Mouse (Mus musculus) kidney, embryonic 14.5 days (tissue): ENCODE data around the gene AL607142.1. TPM values are rescaled to one million over a fixed set of nuclear protein-coding genes. Genes with fewer than 3 reads are reported as not detected.

Experiments
- ATAC-seq: fragments of 200-750 bp; cut with Nextera tagmentation; 2 replicates; pipeline ENCODE4 v1.8.0; 2017; ENCODE audit warnings: moderate number of reproducible peaks, mild to moderate bottlenecking, moderate TSS enrichment, moderate library complexity; ENCODE audit not compliant: low FRiP score, low TSS enrichment
- H3K27ac ChIP-seq: fragments of 300-500 bp; sonication (generic); 2 replicates; pipeline ENCODE4 v1.5.1; 2014; ENCODE audit warnings: low read depth, mild to moderate bottlenecking, low read length, moderate library complexity, mixed read lengths
- H3K27me3 ChIP-seq: fragments of 300-500 bp; sonication (generic); 2 replicates; pipeline ENCODE4 v1.6.1; 2014; ENCODE audit warnings: mild to moderate bottlenecking, low read length; ENCODE audit not compliant: control insufficient read depth, insufficient read depth
- H3K36me3 ChIP-seq: fragments of 300-500 bp; sonication (generic); 2 replicates; pipeline ENCODE4 v1.6.1; 2014; ENCODE audit warnings: low read length, mixed read lengths; ENCODE audit not compliant: control insufficient read depth, insufficient read depth
- H3K4me1 ChIP-seq: fragments of 300-500 bp; sonication (generic); 2 replicates; pipeline ENCODE4 v1.6.1; 2014; ENCODE audit warnings: low read length, mixed read lengths; ENCODE audit not compliant: control insufficient read depth, insufficient read depth
- H3K4me2 ChIP-seq: fragments of 300-500 bp; sonication (generic); replicated peaks from 2 replicates; pipeline ENCODE4 v1.6.1; 2014; ENCODE audit warnings: low read depth, mild to moderate bottlenecking, low read length
- H3K4me3 ChIP-seq: fragments of 300-500 bp; sonication (generic); 2 replicates; pipeline ENCODE4 v1.5.1; 2014; ENCODE audit warnings: mild to moderate bottlenecking, low read length
- H3K9ac ChIP-seq: fragments of 300-500 bp; sonication (generic); 2 replicates; pipeline ENCODE4 v1.6.1; 2014; ENCODE audit warnings: low read depth, mild to moderate bottlenecking, low read length, moderate library complexity
- H3K9me3 ChIP-seq: fragments of 300-500 bp; sonication (generic); 2 replicates; pipeline ENCODE4 v1.6.1; 2016; ENCODE audit warnings: low read length; ENCODE audit not compliant: control insufficient read depth
- WGBS: fragments of 180-500 bp; shearing (Covaris S2); extraction: QIAGEN DNeasy Blood & Tissue Kit; methylation state at CpG from one replicate; pipeline ENCODE4 v1.1.7; 2014; 5-methylcytosine and 5-hydroxymethylcytosine counted together
- polyA plus RNA-seq: library from polyadenylated mRNA; unstranded; fragments of >200 nt; fragmentation: Nextera tagmentation; extraction: Ambion mirVana; gene quantifications from 2 replicates; pipeline ENCODE4 v1.2.1, GENCODE M21; 2014

The AL607142.1 gene
- not detected in 2 replicates for polyA plus RNA-seq

- WGBS, result 90% methylated on average over 10 of the region's 10 CpGs
- H3K27ac ChIP-seq, result no peak within 1 kb of the TSS
Measured at GRCm38 (mm10) chr4:120064696-120065095, at the start of gene AL607142.1. Gene AL607142.1 (plus strand): TSS chr4:120064996.

GRCm38 (mm10) chr4:120018426-120018825 is 46.4 kb upstream of the AL607142.1 start:
- no peak for ATAC-seq
- Histone ChIP-seq H3K4me1 (no peaks in the 10 kb centered on the region), H3K27me3 (no peaks in the 10 kb centered on the region), H3K27ac (no peak overlapping the region), H3K4me3 (no peak overlapping the region), H3K9me3 (no peaks in the 10 kb centered on the region), H3K36me3 (no peaks in the 10 kb centered on the region), H3K9ac (no peak overlapping the region), H3K4me2 (no peak overlapping the region)
- 81% methylated on average over 5 of the region's 5 CpGs for WGBS

More at GRCm38 (mm10) chr4:120064696-120065095, at the start of gene AL607142.1:
- Histone ChIP-seq H3K9me3 (no peaks in the 10 kb centered on the region), H3K4me3 (no peak within 1 kb of the TSS), H3K27me3 (no peaks in the 10 kb centered on the region), H3K36me3 (no peaks in the 10 kb centered on the region), H3K4me1 (no peaks in the 10 kb centered on the region), H3K4me2 (no peak within 1 kb of the TSS), H3K9ac (no peak within 1 kb of the TSS)
- no peak for ATAC-seq

- H3K27ac ChIP-seq, result no peak overlapping the region
- no peak overlapping the region for H3K4me2 ChIP-seq
- H3K27me3 ChIP-seq, result no peaks in the 10 kb centered on the region
- ATAC-seq, result no peak
- no peaks in the 10 kb centered on the region for H3K9me3 ChIP-seq
- WGBS, result 56% methylated on average over 3 of the region's 3 CpGs
- H3K9ac ChIP-seq, result no peak overlapping the region
- no peaks in the 10 kb centered on the region for H3K4me1 ChIP-seq
- H3K4me3 ChIP-seq, result no peak overlapping the region
- no peaks in the 10 kb centered on the region for H3K36me3 ChIP-seq
Measured at GRCm38 (mm10) chr4:120022392-120022791, 42.4 kb upstream of the AL607142.1 start.

GRCm38 (mm10) chr4:120023221-120023840 is 41.5 kb upstream of the AL607142.1 start:
- Histone ChIP-seq H3K27me3 (no peaks in the 10 kb centered on the region), H3K36me3 (no peaks in the 10 kb centered on the region), H3K9me3 (no peaks in the 10 kb centered on the region), H3K4me2 (no peak overlapping the region), H3K4me1 (no peaks in the 10 kb centered on the region), H3K27ac (no peak overlapping the region), H3K9ac (no peak overlapping the region), H3K4me3 (no peak overlapping the region)
- WGBS, result 89% methylated on average over 4 of the region's 4 CpGs
- ATAC-seq, result no peak

GRCm38 (mm10) chr4:120024071-120024470 is 40.7 kb upstream of the AL607142.1 start:
- Histone ChIP-seq H3K4me1 (no peaks in the 10 kb centered on the region), H3K27ac (no peak overlapping the region), H3K4me3 (no peak overlapping the region), H3K27me3 (no peaks in the 10 kb centered on the region), H3K9ac (no peak overlapping the region), H3K9me3 (no peaks in the 10 kb centered on the region), H3K4me2 (no peak overlapping the region), H3K36me3 (no peaks in the 10 kb centered on the region)
- no peak for ATAC-seq
- WGBS, result 58% methylated on average over 10 of the region's 10 CpGs

- Histone ChIP-seq H3K27me3 (peaks cover 21% of the 10 kb centered on the region), H3K4me2 (no peak overlapping the region), H3K9ac (no peak overlapping the region), H3K27ac (no peak overlapping the region), H3K4me1 (no peaks in the 10 kb centered on the region), H3K36me3 (no peaks in the 10 kb centered on the region), H3K9me3 (no peaks in the 10 kb centered on the region), H3K4me3 (no peak overlapping the region)
- ATAC-seq, result no peak
- WGBS, result 84% methylated on average over 1 of the region's 1 CpGs
Measured at GRCm38 (mm10) chr4:120027671-120028070, 37.1 kb upstream of the AL607142.1 start.

GRCm38 (mm10) chr4:120029937-120030336 is 34.9 kb upstream of the AL607142.1 start:
- ATAC-seq, result no peak
- Histone ChIP-seq H3K36me3 (no peaks in the 10 kb centered on the region), H3K27ac (no peak overlapping the region), H3K9ac (no peak overlapping the region), H3K9me3 (no peaks in the 10 kb centered on the region), H3K4me1 (no peaks in the 10 kb centered on the region), H3K4me3 (no peak overlapping the region), H3K27me3 (peaks cover 42% of the 10 kb centered on the region), H3K4me2 (no peak overlapping the region)
- WGBS, result 74% methylated on average over 1 of the region's 1 CpGs

GRCm38 (mm10) chr4:120032320-120032983 is 32.3 kb upstream of the AL607142.1 start:
- Histone ChIP-seq H3K36me3 (no peaks in the 10 kb centered on the region), H3K27me3 (peaks cover 51% of the 10 kb centered on the region), H3K4me3 (peak overlapping the region; percentile 56), H3K27ac (no peak overlapping the region), H3K4me2 (peak overlapping the region; percentile 100), H3K4me1 (no peaks in the 10 kb centered on the region), H3K9ac (peak overlapping the region; percentile 49), H3K9me3 (no peaks in the 10 kb centered on the region)
- peak; percentile 89 for ATAC-seq
- under 1% methylated on average over 58 of the region's 70 CpGs for WGBS

- peak overlapping the region; percentile 100 for H3K4me2 ChIP-seq
- H3K9ac ChIP-seq, result peak overlapping the region; percentile 49
- H3K36me3 ChIP-seq, result no peaks in the 10 kb centered on the region
- WGBS, result under 1% methylated on average over 38 of the region's 38 CpGs
- H3K27me3 ChIP-seq, result peaks cover 51% of the 10 kb centered on the region
- peak overlapping the region; percentile 56 for H3K4me3 ChIP-seq
- peak; percentile 20 for ATAC-seq
- no peak overlapping the region for H3K27ac ChIP-seq
- no peaks in the 10 kb centered on the region for H3K4me1 ChIP-seq
- H3K9me3 ChIP-seq, result no peaks in the 10 kb centered on the region
Measured at GRCm38 (mm10) chr4:120032984-120033355, 31.8 kb upstream of the AL607142.1 start.
